Mouse (Mus musculus) retina, embryonic 14.5 days (tissue): ENCODE measurements around the gene Cela3a.

Experiments used
- DNase-seq: peaks from one replicate; pipeline ENCODE4 v3.0.0-alpha.2; 2015; ENCODE audit warnings: low spot score

The Cela3a gene

DNA sequence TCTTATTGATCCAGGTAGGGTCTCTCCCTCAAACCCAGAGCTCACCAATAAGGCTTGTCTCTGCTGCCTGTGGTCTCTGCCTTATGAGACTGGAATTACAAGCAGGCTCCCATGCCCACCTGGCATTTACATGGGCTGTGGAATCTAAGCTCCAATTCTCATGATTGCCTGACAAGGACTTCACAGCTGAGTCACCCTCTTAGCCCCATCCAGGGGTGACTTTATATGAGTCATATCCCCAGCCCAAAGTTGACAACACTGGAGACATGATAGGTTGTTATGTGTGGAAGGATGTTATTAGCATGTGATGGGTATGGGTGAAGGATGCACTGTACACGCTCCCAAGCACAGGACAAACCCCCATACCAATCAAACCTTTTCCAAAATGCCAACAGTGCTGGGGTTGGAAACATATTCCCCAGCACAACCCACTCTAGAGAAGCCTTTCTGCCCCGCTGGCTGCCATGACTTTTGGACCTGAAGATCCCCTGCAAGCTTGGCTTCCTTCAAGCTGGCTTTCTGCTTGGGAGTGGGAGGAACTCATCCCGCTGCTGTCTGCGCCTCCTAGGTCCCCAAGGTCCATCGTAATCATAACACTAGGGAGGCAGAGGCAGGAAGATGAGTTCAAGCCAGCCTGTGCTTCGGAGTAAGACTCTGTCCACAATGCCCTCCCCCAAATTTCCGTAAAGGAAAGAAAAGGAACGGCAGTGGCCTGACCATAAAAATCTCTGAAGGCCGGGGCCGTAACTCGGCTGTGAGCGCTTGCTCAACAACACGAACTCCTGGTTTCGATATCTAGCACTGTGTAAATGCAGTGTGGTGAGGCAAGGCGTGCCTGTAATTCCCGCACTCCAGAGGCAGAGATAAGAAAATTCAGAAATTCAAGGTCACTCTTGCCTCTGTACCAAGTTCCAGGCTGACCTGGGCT is 37.7 kb downstream of the Cela3a start:
- DNase-seq, result no peak

- DNase-seq, result peak; percentile 54
These were observed 39.4 kb downstream of the Cela3a start for GRCm38 (mm10) chr4:137369954-137370750.

- no peak for DNase-seq
These were observed 41.4 kb downstream of the Cela3a start for GRCm38 (mm10) chr4:137368198-137368597.

DNA sequence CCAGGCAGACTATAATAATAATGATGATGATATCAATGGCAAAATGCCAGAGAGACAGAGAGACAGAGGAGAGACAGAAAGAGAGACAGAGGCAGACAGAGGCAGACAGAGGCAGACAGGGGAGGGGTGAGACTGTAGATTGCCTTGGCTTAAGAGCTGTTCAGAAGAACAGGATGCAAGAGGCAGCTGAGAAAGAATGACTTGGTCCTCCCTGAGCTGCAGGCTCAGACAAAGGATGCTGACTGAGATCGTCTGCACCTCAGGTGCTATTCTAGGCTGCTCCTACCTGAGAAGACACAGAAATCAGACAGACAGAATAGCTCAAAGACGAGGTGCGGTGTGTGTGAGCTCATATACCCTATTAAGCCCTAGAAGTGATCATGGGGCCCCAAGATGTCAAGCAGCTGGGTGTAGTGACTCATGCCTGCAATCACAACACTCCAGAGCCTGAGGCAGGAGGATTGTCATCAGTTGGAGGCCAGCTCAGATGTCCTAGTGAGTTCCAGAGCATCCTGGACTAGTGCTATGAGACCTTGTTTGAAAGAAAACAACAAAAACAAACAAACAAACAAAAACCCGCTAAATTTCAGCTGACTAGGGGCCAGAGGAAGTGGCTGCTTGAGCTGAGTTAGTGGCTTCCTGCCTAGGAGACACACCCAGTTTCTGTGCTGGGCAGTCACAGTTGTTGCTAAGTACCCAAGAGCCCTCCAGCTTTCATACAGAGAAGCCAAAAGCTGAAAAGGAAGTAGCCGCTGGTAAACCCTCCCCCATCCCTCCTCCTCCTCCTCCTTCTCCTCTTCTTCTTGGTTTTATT is 42.1 kb downstream of the Cela3a start:
- no peak for DNase-seq

DNA sequence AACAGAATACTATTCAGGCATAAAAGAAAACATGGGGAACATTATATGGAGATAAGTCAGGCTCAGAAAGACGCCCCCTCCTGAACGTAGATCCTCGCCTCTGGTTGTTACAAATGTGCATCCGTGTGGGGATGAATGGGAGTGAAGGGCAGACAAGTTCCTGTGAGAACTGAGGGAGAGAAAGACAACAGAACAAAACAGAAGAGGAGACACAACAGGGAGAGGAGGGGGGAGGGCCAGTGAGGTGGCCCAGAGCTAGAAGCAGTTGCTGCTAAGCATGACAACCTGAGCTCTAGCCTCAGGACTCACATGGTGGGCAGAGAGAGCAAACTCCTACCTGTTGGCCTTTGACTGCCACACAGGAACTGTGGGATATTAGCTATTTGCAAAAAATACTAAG is 43.5 kb downstream of the Cela3a start:
- no peak for DNase-seq

DNA sequence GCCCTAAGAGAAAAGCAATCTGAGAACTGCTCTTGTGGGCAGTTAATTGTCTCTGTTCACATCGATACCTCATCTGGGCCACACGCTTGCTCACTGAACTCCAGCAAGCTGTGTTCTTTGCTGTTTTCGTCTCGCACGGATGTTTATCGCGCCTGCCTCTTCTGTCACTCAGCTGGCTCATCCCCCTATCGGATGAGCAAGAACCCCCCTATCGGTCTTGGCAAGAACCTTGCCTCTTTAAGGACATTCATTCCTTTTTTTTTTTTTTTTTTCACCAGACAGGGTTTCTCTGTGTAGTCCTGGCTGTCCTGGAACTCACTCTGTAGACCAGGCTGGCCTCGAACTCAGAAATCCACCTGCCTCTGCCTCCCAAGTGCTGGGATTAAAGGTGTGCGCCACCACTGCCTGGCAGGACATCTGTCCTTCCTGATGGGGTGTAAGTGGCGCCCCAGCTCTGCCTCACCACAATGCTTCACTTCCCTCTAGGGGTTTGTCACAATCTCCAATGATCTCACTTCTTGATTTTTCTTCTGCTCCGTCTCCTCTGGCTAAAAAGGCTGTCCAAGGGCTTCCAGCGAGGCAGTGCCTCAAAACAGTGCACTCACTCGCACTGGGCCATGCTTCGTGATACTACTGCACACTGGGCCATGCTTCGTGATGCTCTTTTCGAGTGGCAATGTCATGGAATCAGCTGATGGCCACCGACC is 44.1 kb downstream of the Cela3a start:
- DNase-seq, result no peak

GRCm38 (mm10) chr4:137364826-137365225 is 44.8 kb downstream of the Cela3a start:
- no peak for DNase-seq

- DNase-seq, result no peak
These were observed 48.6 kb downstream of the Cela3a start for GRCm38 (mm10) chr4:137360996-137361395.

DNA sequence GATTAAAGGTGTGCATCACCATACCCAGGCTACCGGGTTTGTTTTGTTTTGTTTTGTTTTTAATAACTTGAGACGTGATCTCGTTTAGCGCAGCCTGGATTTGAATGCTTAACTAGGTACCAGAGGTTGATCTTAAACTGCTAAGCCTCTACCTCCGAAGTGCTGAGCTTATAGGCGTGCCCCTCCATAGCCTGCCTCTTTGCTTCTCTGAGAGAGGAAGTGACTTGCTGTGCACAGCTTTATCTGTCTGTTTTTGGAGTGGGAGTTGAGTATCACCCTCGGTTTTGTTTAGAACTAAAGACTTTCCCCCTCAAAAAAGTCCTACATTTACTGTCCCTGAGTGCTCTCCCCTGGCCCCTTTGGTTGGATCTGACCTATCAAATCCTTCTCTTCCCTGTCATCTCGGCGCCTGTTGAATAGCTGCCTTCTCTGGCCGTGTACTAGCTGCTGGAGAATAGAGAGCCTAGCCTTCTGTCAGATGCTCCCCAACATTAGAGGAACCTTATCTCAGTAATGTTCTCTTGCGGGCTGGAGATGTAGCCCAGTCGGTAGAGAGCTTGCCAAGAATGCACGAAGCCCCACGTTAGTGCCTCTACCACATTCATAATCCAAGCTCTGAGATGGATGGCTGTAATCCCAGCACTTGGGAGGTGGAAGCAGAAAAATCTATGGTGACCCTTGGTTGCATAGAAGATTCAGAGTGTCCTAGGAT is 51.1 kb downstream of the Cela3a start:
- DNase-seq, result no peak

- peak; percentile 97 for DNase-seq
These were observed 51.9 kb downstream of the Cela3a start, which contains the start of gene Cdc42 for GRCm38 (mm10) chr4:137357517-137358254. Cdc42 (minus strand) TSS chr4:137357720.

DNA sequence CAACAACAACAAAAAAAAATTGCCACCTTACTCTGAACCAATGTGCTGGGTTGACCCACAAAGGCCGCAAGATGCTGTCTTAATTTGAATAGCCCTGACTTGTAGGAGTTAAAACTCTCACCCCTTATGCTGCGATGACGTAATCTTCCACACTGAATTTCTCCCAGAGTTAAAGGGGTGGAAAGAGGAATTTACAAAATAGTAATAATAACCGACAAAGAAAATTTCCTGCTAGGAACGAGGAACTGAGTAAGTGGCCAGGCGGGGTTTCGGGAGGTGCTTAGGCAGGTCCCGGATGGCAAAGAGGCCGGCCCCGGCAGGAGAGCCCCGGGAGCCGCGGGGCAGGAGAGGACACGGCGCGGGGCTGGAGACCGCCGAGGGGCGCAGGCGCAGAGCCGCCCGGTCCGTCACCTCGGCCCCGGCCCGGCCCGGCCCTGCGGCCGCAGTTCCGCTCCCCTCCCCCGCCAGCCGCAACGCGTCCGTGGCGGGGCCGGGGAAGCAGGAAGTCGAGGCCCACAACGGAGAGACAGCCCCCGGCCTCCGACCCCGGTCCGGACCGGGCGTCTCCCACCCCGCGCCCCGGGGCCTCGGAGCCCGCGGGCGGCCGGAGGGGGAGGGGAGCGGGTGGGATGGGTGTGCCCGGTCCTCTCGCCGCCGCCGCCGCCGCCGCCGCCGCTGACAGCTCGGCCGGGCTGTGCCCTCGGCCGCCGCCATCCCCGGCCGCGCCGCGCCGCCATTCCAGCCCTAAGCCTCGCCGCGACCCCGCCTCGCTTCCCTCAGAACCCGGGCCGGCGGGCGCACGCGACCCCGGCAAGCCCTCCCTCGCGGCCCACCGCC is 52.7 kb downstream of the Cela3a start:
- DNase-seq, result peak; percentile 73
